Mouse (Mus musculus): ENCODE results near the gene Gm20388. TPM values are rescaled to one million over a fixed set of nuclear protein-coding genes. Genes with fewer than 3 reads are reported as not detected.

Gm20388 gene
- polyA plus RNA-seq, 1 experiment from 2014 or later = not detected

DNA sequence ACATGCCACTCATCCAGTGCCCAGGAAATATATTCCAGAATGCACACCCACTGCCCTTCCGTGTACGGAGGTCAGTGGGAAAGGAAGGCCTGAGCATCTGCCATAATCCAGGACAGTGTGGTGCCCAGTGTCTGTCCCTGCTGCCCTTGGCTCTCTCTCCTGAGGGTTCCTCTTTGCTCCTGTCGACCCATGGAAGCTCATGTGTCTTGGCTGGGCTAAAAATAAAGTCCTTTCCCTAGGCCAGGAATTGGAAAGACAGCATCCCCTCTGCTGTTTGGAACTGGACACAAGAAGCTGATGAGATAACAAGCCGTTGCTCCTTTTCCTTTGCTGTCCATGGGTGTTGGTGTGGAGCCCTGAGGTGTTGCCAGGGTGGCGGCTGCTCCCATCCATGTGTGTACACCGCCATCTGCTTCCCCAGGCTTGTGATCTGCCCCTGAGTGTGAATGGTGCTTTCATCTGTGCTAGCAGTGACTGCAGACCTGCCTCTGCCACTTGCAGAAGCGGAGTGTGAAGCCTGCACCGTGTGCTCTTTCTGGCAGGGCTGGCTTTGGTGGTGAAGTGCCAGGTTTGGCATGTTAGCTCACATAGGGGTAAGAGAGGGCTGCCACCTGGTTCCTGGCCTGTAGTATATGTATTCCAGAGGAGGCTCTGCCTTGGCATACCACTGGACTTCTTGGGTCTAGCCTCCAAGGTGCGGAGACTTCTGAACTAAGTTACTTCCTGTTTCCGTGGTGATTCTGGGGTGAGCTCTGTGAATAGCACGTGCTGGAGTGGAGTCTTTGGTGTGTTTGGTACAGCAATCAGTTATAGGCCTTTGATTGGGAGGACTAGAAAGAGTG is 4371.3 kb downstream of the Gm20388 start:
- H3K9ac ChIP-seq (ENCODE audit: low read length) = peak overlapping the region; percentile 38; the same call in 1 of the 2 replicates
- H3K27me3 ChIP-seq (ENCODE audit: control insufficient read depth, insufficient read depth, low read length) = no peaks in the 10 kb centered on the region
- no peaks in the 10 kb centered on the region for H3K36me3 ChIP-seq (ENCODE audit: control insufficient read depth, insufficient read depth, low read length)
- H3K4me2 ChIP-seq (ENCODE audit: low read length) = peak overlapping the region; percentile 26; the same call in 1 of the 2 replicates
- 38% methylated on average over 11 of the region's 11 CpGs for WGBS
- H3K4me3 ChIP-seq (ENCODE audit: control insufficient read depth in 1 of 2, insufficient read depth in 1 of 2, low read depth in 1 of 2, low read length in 2 of 2) = no peak overlapping the region
- no peak for ATAC-seq (ENCODE audit: insufficient number of reproducible peaks, insufficient read depth, low FRiP score, low read depth)
- peaks cover 53 to 72% of the 10 kb centered on the region in 2 experiments for H3K4me1 ChIP-seq (ENCODE audit: control insufficient read depth in 2 of 2, insufficient read depth in 2 of 2, low read length in 2 of 2)
- no peaks in the 10 kb centered on the region for H3K9me3 ChIP-seq (ENCODE audit: control insufficient read depth, low read length)
- H3K27ac ChIP-seq (replicated peaks in 1 of 2; ENCODE audit: control insufficient read depth in 1 of 2, insufficient read depth in 1 of 2, low read depth in 2 of 2, low read length in 2 of 2) = peak overlapping the region; percentile 75 to 78

GRCm38 (mm10) chr8:124282878-124283630 is 4372.4 kb downstream of the Gm20388 start:
- no peak for ATAC-seq (ENCODE audit: insufficient number of reproducible peaks, insufficient read depth, low FRiP score, low read depth)
- H3K9me3 ChIP-seq (ENCODE audit: control insufficient read depth, low read length) = no peaks in the 10 kb centered on the region
- no peak overlapping the region for H3K4me3 ChIP-seq (ENCODE audit: control insufficient read depth in 1 of 2, insufficient read depth in 1 of 2, low read depth in 1 of 2, low read length in 2 of 2)
- H3K27ac ChIP-seq (replicated peaks in 1 of 2; ENCODE audit: control insufficient read depth in 1 of 2, insufficient read depth in 1 of 2, low read depth in 2 of 2, low read length in 2 of 2) = peak overlapping the region in 1 of 2 experiments; percentile 78; a peak in 1 of 4 replicates
- no peaks in the 10 kb centered on the region for H3K36me3 ChIP-seq (ENCODE audit: control insufficient read depth, insufficient read depth, low read length)
- peaks cover 53 to 78% of the 10 kb centered on the region in 2 experiments for H3K4me1 ChIP-seq (ENCODE audit: control insufficient read depth in 2 of 2, insufficient read depth in 2 of 2, low read length in 2 of 2)
- H3K27me3 ChIP-seq (ENCODE audit: control insufficient read depth, insufficient read depth, low read length) = no peaks in the 10 kb centered on the region
- peak overlapping the region; percentile 10; the same call in 1 of the 2 replicates for H3K9ac ChIP-seq (ENCODE audit: low read length)
- no peak overlapping the region for H3K4me2 ChIP-seq (ENCODE audit: low read length)
- WGBS = 60% methylated on average over 12 of the region's 12 CpGs

- Histone ChIP-seq H3K27ac (replicated peaks in 1 of 2; ENCODE audit: control insufficient read depth in 1 of 2, insufficient read depth in 1 of 2, low read depth in 2 of 2, low read length in 2 of 2) (peak overlapping the region; percentile 43 to 77), H3K4me1 (ENCODE audit: control insufficient read depth in 2 of 2, insufficient read depth in 2 of 2, low read length in 2 of 2) (peaks cover 53 to 79% of the 10 kb centered on the region in 2 experiments), H3K4me3 (ENCODE audit: control insufficient read depth in 1 of 2, insufficient read depth in 1 of 2, low read depth in 1 of 2, low read length in 2 of 2) (no peak overlapping the region), H3K9ac (ENCODE audit: low read length) (peak overlapping the region; percentile 57), H3K27me3 (ENCODE audit: control insufficient read depth, insufficient read depth, low read length) (no peaks in the 10 kb centered on the region), H3K9me3 (ENCODE audit: control insufficient read depth, low read length) (no peaks in the 10 kb centered on the region), H3K4me2 (ENCODE audit: low read length) (no peak overlapping the region), H3K36me3 (ENCODE audit: control insufficient read depth, insufficient read depth, low read length) (no peaks in the 10 kb centered on the region)
- 59% methylated on average over 11 of the region's 11 CpGs for whole genome bisulfite sequencing
- no peak for ATAC-seq (ENCODE audit: insufficient number of reproducible peaks, insufficient read depth, low FRiP score, low read depth)
Measured at GRCm38 (mm10) chr8:124283644-124284332, 4373.1 kb downstream of the Gm20388 start.

- peaks cover 53 to 79% of the 10 kb centered on the region in 2 experiments for H3K4me1 ChIP-seq (ENCODE audit: control insufficient read depth in 2 of 2, insufficient read depth in 2 of 2, low read length in 2 of 2)
- no peak overlapping the region for H3K4me2 ChIP-seq (ENCODE audit: low read length)
- peak overlapping the region; percentile 43 to 77 for H3K27ac ChIP-seq (replicated peaks in 1 of 2; ENCODE audit: control insufficient read depth in 1 of 2, insufficient read depth in 1 of 2, low read depth in 2 of 2, low read length in 2 of 2)
- H3K36me3 ChIP-seq (ENCODE audit: control insufficient read depth, insufficient read depth, low read length) = no peaks in the 10 kb centered on the region
- 45% methylated on average over 6 of the region's 6 CpGs for WGBS
- H3K9me3 ChIP-seq (ENCODE audit: control insufficient read depth, low read length) = no peaks in the 10 kb centered on the region
- peak overlapping the region; percentile 57 for H3K9ac ChIP-seq (ENCODE audit: low read length)
- no peaks in the 10 kb centered on the region for H3K27me3 ChIP-seq (ENCODE audit: control insufficient read depth, insufficient read depth, low read length)
- ATAC-seq (ENCODE audit: insufficient number of reproducible peaks, insufficient read depth, low FRiP score, low read depth) = no peak
- H3K4me3 ChIP-seq (ENCODE audit: control insufficient read depth in 1 of 2, insufficient read depth in 1 of 2, low read depth in 1 of 2, low read length in 2 of 2) = no peak overlapping the region
Measured at GRCm38 (mm10) chr8:124284333-124284711, 4373.7 kb downstream of the Gm20388 start.

DNA sequence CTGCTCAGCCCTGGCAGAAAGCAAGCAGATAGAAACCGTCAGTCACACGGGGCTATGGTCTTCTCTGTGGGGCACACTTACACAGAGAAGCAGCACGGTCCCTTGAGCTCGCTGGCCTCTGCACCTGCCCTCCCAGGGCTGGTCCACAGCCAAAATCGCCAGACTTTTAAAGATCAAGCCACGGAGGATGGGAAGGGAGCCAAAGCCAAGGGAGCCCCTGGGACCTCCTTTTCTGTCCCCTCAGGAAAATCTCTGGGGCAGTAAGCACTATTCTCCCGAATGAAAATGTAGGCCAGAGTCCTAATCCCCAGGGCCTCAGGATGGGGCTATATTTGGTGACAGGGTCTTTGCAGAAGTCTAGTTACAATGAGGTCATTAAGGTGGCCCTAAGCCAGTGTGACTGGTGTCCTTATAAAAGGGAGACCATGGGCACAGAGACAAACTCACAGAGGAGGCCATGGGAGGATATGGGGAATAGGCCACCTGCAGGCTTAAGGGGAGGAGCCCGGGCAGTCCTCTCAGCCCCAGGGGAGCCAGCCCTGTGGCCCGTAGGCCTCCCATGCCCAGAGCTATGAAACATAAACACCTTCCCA is 4374.4 kb downstream of the Gm20388 start:
- Histone ChIP-seq H3K4me1 (ENCODE audit: control insufficient read depth in 2 of 2, insufficient read depth in 2 of 2, low read length in 2 of 2) (peaks cover 52 to 75% of the 10 kb centered on the region in 2 experiments), H3K36me3 (ENCODE audit: control insufficient read depth, insufficient read depth, low read length) (no peaks in the 10 kb centered on the region), H3K27ac (replicated peaks in 1 of 2; ENCODE audit: control insufficient read depth in 1 of 2, insufficient read depth in 1 of 2, low read depth in 2 of 2, low read length in 2 of 2) (peak overlapping the region; percentile 43 to 77), H3K4me2 (ENCODE audit: low read length) (peak overlapping the region; percentile 36), H3K4me3 (ENCODE audit: control insufficient read depth in 1 of 2, insufficient read depth in 1 of 2, low read depth in 1 of 2, low read length in 2 of 2) (no peak overlapping the region), H3K9ac (ENCODE audit: low read length) (peak overlapping the region; percentile 57), H3K27me3 (ENCODE audit: control insufficient read depth, insufficient read depth, low read length) (no peaks in the 10 kb centered on the region), H3K9me3 (ENCODE audit: control insufficient read depth, low read length) (no peaks in the 10 kb centered on the region)
- 28% methylated on average over 9 of the region's 9 CpGs for WGBS
- 0 out of 2 replicates have a peak, but pooled peaks have one; percentile 15 for ATAC-seq (ENCODE audit: insufficient number of reproducible peaks, insufficient read depth, low FRiP score, low read depth)

DNA sequence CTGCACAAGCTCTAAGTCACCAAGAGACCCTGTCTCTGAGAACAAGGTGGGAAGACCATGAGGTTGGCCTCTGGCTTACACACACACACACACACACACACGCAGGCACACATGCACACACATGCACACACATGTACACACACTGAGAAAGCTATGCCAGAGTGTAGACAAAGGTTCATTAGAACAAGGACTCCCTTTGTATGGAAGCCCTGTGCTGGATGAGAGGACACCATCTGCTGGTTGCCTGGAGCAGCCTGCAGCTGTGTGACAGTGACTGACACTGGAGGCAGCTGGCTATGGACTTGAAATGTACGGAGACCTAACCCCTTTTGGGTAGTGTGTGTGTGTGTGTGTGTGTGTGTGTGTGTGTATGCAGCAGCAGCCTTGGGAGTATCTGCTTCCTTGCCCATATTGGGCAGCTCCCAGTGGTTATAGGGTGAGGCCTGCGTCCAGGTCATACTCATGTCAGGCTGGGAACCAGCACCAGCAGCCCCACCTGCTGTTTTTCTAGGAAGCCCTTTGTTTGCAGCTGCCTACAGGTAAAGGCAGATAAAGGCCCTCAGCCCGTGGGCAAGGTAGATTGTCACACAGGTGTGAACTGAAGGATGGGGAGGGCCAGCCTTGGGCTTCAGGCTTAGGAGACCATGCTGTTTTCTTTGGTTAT is 4376.0 kb downstream of the Gm20388 start:
- no peak overlapping the region for H3K27ac ChIP-seq (replicated peaks in 1 of 2; ENCODE audit: control insufficient read depth in 1 of 2, insufficient read depth in 1 of 2, low read depth in 2 of 2, low read length in 2 of 2)
- WGBS = 66% methylated on average over 4 of the region's 4 CpGs
- H3K9ac ChIP-seq (ENCODE audit: low read length) = no peak overlapping the region
- no peaks in the 10 kb centered on the region for H3K27me3 ChIP-seq (ENCODE audit: control insufficient read depth, insufficient read depth, low read length)
- no peak overlapping the region for H3K4me2 ChIP-seq (ENCODE audit: low read length)
- H3K36me3 ChIP-seq (ENCODE audit: control insufficient read depth, insufficient read depth, low read length) = no peaks in the 10 kb centered on the region
- H3K4me3 ChIP-seq (ENCODE audit: control insufficient read depth in 1 of 2, insufficient read depth in 1 of 2, low read depth in 1 of 2, low read length in 2 of 2) = no peak overlapping the region
- peaks cover 45 to 63% of the 10 kb centered on the region in 2 experiments for H3K4me1 ChIP-seq (ENCODE audit: control insufficient read depth in 2 of 2, insufficient read depth in 2 of 2, low read length in 2 of 2)
- no peak for ATAC-seq (ENCODE audit: insufficient number of reproducible peaks, insufficient read depth, low FRiP score, low read depth)
- no peaks in the 10 kb centered on the region for H3K9me3 ChIP-seq (ENCODE audit: control insufficient read depth, low read length)

All from heart, embryonic 14.5 days (tissue).